Mouse (Mus musculus) MEL (cell line): Measurements from ENCODE around the gene Kalrn. TPM values are rescaled to one million over a fixed set of nuclear protein-coding genes. Genes with fewer than 3 reads are reported as not detected.

Experiments
- DNase-seq: peaks from one replicate; pipeline ENCODE4 v3.0.0; 2011; ENCODE audit warnings: low read depth, low spot score
- H3K27ac ChIP-seq: 2 replicates; pipeline ENCODE4 v1.5.1; 2012; ENCODE audit warnings: low read depth, mild to moderate bottlenecking, control low read depth, low read length, moderate library complexity; ENCODE audit not compliant: control insufficient read depth
- H3K27me3 ChIP-seq, 2 experiments: fragments of 150-350 bp in 1 of 2; sonication (generic) in 1 of 2; 2 replicates each; pipeline ENCODE4 v1.6.1; 2012; ENCODE audit warnings: low read length in 2 of 2, mild to moderate bottlenecking in 2 of 2, improper control_type of control experiment in 1 of 2, moderate library complexity in 1 of 2; ENCODE audit not compliant: insufficient read depth in 2 of 2, control insufficient read depth in 1 of 2
- H3K36me3 ChIP-seq, 2 experiments: 2 replicates each; pipeline ENCODE4 v1.6.1; 2012 to 2014; ENCODE audit warnings: low read length in 2 of 2, improper control_type of control experiment in 1 of 2, inconsistent platforms in 1 of 2, mild to moderate bottlenecking in 1 of 2; ENCODE audit not compliant: insufficient read depth in 2 of 2, control insufficient read depth in 1 of 2
- H3K4me1 ChIP-seq, 2 experiments: fragments of 150-350 bp in 1 of 2; sonication (generic) in 1 of 2; 2 replicates each; pipeline ENCODE4 v1.6.1; 2012; ENCODE audit warnings: low read length in 2 of 2, improper control_type of control experiment in 1 of 2, mild to moderate bottlenecking in 1 of 2; ENCODE audit not compliant: insufficient read depth in 2 of 2, control insufficient read depth in 1 of 2
- H3K4me3 ChIP-seq, 2 experiments: fragments of 150-350 bp in 1 of 2; sonication (generic) in 1 of 2; 2 replicates each; pipeline ENCODE4 v1.5.1; 2012; ENCODE audit warnings: low read depth in 2 of 2, low read length in 2 of 2, mild to moderate bottlenecking in 2 of 2, moderate library complexity in 2 of 2, control low read depth in 1 of 2, improper control_type of control experiment in 1 of 2; ENCODE audit not compliant: control insufficient read depth in 1 of 2, insufficient read depth in 1 of 2
- H3K79me2 ChIP-seq: 2 replicates; pipeline ENCODE4 v1.6.1; 2012; ENCODE audit warnings: mild to moderate bottlenecking, low read length, moderate library complexity; ENCODE audit not compliant: control insufficient read depth, poor library complexity, insufficient read depth
- H3K9ac ChIP-seq: 2 replicates; pipeline ENCODE4 v1.6.1; 2012; ENCODE audit warnings: low read depth, mild to moderate bottlenecking, control low read depth, low read length, moderate library complexity; ENCODE audit not compliant: control insufficient read depth, poor library complexity, severe bottlenecking
- H3K9me3 ChIP-seq: fragments of 150-350 bp; sonication (generic); replicated peaks from 2 replicates; pipeline ENCODE4 v1.6.1; 2012; ENCODE audit warnings: mild to moderate bottlenecking, low read length, improper control_type of control experiment, moderate library complexity; ENCODE audit not compliant: insufficient read depth
- BHLHE40 ChIP-seq: IDR thresholded peaks from 2 replicates; pipeline ENCODE4 v1.6.1; 2012; ENCODE audit warnings: low read depth, mild to moderate bottlenecking, inconsistent platforms, low read length, improper control_type of control experiment, borderline replicate concordance
- ELF1 ChIP-seq: IDR thresholded peaks from 2 replicates; pipeline ENCODE4 v1.6.1; 2014; ENCODE audit warnings: low read depth, mild to moderate bottlenecking, inconsistent platforms, low read length, improper control_type of control experiment, moderate library complexity
- EP300 ChIP-seq, 2 experiments: IDR thresholded peaks; 2 replicates each; pipeline ENCODE4 v1.6.1; 2011; ENCODE audit warnings: improper control_type of control experiment in 2 of 2, low read length in 2 of 2, low read depth in 1 of 2, mild to moderate bottlenecking in 1 of 2
- ETS1 ChIP-seq: IDR thresholded peaks from 2 replicates; pipeline ENCODE4 v1.6.1; 2012; ENCODE audit warnings: low read depth, mild to moderate bottlenecking, inconsistent platforms, low read length, improper control_type of control experiment, moderate library complexity
- GATA1 ChIP-seq: IDR thresholded peaks from 2 replicates; pipeline ENCODE4 v1.6.1; 2011; ENCODE audit warnings: low read depth, low read length, improper control_type of control experiment
- HCFC1 ChIP-seq: IDR thresholded peaks from 2 replicates; pipeline ENCODE4 v1.6.1; 2012; ENCODE audit warnings: low read depth, mild to moderate bottlenecking, inconsistent platforms, low read length, improper control_type of control experiment, moderate library complexity
- JUND ChIP-seq: IDR thresholded peaks from 2 replicates; pipeline ENCODE4 v1.6.1; 2011; ENCODE audit warnings: low read depth, mild to moderate bottlenecking, improper control_type of control experiment, low read length
- MAFK ChIP-seq: IDR thresholded peaks from 2 replicates; pipeline ENCODE4 v1.6.1; 2011; ENCODE audit warnings: low read depth, mild to moderate bottlenecking, low read length, improper control_type of control experiment, borderline replicate concordance
- MAX ChIP-seq: IDR thresholded peaks from 2 replicates; pipeline ENCODE4 v1.6.1; 2011; ENCODE audit warnings: low read length, improper control_type of control experiment
- MAZ ChIP-seq: IDR thresholded peaks from 2 replicates; pipeline ENCODE4 v1.6.1; 2012; ENCODE audit warnings: low read depth, mild to moderate bottlenecking, inconsistent platforms, low read length, improper control_type of control experiment
- MEF2A ChIP-seq: IDR thresholded peaks from 2 replicates; pipeline ENCODE4 v1.6.1; 2014; ENCODE audit warnings: low read depth, mild to moderate bottlenecking, inconsistent platforms, low read length, improper control_type of control experiment; ENCODE audit not compliant: poor library complexity, insufficient replicate concordance, severe bottlenecking; ENCODE audit errors: extremely low read depth
- MYB ChIP-seq: IDR thresholded peaks from 2 replicates; pipeline ENCODE4 v1.6.1; 2011; ENCODE audit warnings: mild to moderate bottlenecking, low read depth, low read length, improper control_type of control experiment
- NELFE ChIP-seq: IDR thresholded peaks from 2 replicates; pipeline ENCODE4 v1.6.1; 2011; ENCODE audit warnings: low read depth, low read length, improper control_type of control experiment
- POLR2AphosphoS2 ChIP-seq: IDR thresholded peaks from 2 replicates; pipeline ENCODE4 v1.6.1; 2011; ENCODE audit warnings: low read length, improper control_type of control experiment
- RCOR1 ChIP-seq: IDR thresholded peaks from 2 replicates; pipeline ENCODE4 v1.6.1; 2012; ENCODE audit warnings: low read depth, mild to moderate bottlenecking, inconsistent platforms, low read length, improper control_type of control experiment
- SIN3A ChIP-seq: IDR thresholded peaks from 2 replicates; pipeline ENCODE4 v1.6.1; 2012; ENCODE audit warnings: low read length, improper control_type of control experiment, inconsistent platforms
- TAL1 ChIP-seq: IDR thresholded peaks from 2 replicates; pipeline ENCODE4 v1.6.1; 2012; ENCODE audit warnings: mild to moderate bottlenecking, inconsistent platforms, low read length, moderate library complexity, mixed read lengths
- TBP ChIP-seq: IDR thresholded peaks from 2 replicates; pipeline ENCODE4 v1.8.0; 2011; ENCODE audit warnings: low read depth, low read length, improper control_type of control experiment
- TCF12 ChIP-seq: IDR thresholded peaks from 2 replicates; pipeline ENCODE4 v1.6.1; 2014; ENCODE audit warnings: low read depth, mild to moderate bottlenecking, inconsistent platforms, low read length, improper control_type of control experiment, moderate library complexity
- ZC3H11A ChIP-seq: IDR thresholded peaks from 2 replicates; pipeline ENCODE4 v1.6.1; 2012; ENCODE audit warnings: low read depth, mild to moderate bottlenecking, inconsistent platforms, low read length, improper control_type of control experiment
- ZKSCAN1 ChIP-seq: IDR thresholded peaks from 2 replicates; pipeline ENCODE4 v1.6.1; 2012; ENCODE audit warnings: low read depth, mild to moderate bottlenecking, inconsistent platforms, low read length, improper control_type of control experiment, moderate library complexity
- ZMIZ1 ChIP-seq: IDR thresholded peaks from 2 replicates; pipeline ENCODE4 v1.6.1; 2012; ENCODE audit warnings: low read depth, mild to moderate bottlenecking, inconsistent platforms, low read length, improper control_type of control experiment, moderate library complexity
- ZNF384 ChIP-seq: IDR thresholded peaks from 2 replicates; pipeline ENCODE4 v1.6.1; 2012; ENCODE audit warnings: low read depth, mild to moderate bottlenecking, inconsistent platforms, low read length, improper control_type of control experiment
- polyA plus RNA-seq, 2 experiments: library from polyadenylated mRNA; stranded (reverse) in 1 of 2; unstranded in 1 of 2; fragments of >175 nt in 1 of 2; fragments of >200 nt in 1 of 2; gene quantifications; 2 replicates each; pipeline versions ENCODE4 v1.2.1 to v1.2.4; 2012; ENCODE audit warnings: low replicate concordance in 2 of 2, low read depth in 1 of 2; ENCODE audit not compliant: insufficient read length in 2 of 2, insufficient read depth in 1 of 2, missing spikeins in 1 of 2
- total RNA-seq: library from RNA; depleted of rRNA; stranded (reverse); fragments of 300-350 nt; gene quantifications from 2 replicates; pipeline ENCODE4 v1.2.3, GENCODE M21; 2012

Gene Kalrn
- total and polyA plus RNA-seq, 3 experiments, result 10.4 to 11.8 TPM; not detected in 1

DNA sequence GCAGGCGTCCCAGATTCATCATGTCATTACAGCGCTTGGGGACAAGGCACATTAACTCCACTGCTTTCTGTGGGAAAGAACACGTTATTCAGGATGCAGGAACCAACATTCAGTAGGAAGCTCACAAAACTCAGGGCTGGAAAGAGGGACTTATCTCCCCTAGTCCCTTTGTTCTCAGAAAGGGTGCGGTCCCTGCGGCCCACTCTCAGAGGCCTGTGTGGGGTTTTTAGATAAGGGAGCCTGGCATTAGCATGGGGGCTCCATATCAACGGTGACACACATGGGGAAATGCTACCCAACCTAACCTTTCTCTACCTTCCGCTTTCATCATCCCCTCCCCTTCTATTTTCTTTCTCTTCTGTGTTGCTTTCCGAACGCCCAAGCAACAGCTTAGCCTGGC is 541.8 kb downstream of the Kalrn start:
- DNase-seq, result peak; percentile 96
- Histone ChIP-seq H3K36me3 (peaks cover 0 to 62% of the 10 kb centered on the region in 2 experiments; a peak in 2 of 4 replicates), H3K4me3 (peak overlapping the region; percentile 43 to 53), H3K27me3 (no peaks in the 10 kb centered on the region), H3K79me2 (no peaks in the 10 kb centered on the region; the same call in 1 of the 2 replicates), H3K9me3 (no peaks in the 10 kb centered on the region), H3K27ac (peak overlapping the region; percentile 99), H3K9ac (peak overlapping the region; percentile 64), H3K4me1 (peaks cover 26 to 65% of the 10 kb centered on the region in 2 experiments)
- no peak for TF ChIP-seq ZKSCAN1
- TF ChIP-seq MAX, result no peak; the same call in 1 of the 2 replicates
- TF ChIP-seq TAL1, result peak; percentile 98
- peak; percentile 98 for TF ChIP-seq GATA1
- TF ChIP-seq MEF2A, result no peak
- peak; percentile 59; the same call in 1 of the 2 replicates for TF ChIP-seq ZMIZ1
- TF ChIP-seq TBP, result peak; percentile 79; the same call in 1 of the 2 replicates
- peak; percentile 91 for TF ChIP-seq SIN3A
- TF ChIP-seq POLR2AphosphoS2, result no peak; the same call in 1 of the 2 replicates
- peak; percentile 81; the same call in 1 of the 2 replicates for TF ChIP-seq MAZ
- TF ChIP-seq HCFC1, result peak; percentile 48; the same call in 1 of the 2 replicates
- TF ChIP-seq JUND, result peak; percentile 75; the same call in 1 of the 2 replicates
- peak; percentile 79 for TF ChIP-seq MYB
- peak; percentile 99 for TF ChIP-seq TCF12
- no peak for TF ChIP-seq ZNF384
- peak; percentile 85 for TF ChIP-seq RCOR1
- 0 out of 2 replicates have a peak, but pooled peaks have one; percentile 1 for TF ChIP-seq ZC3H11A
- peak; percentile 96 for TF ChIP-seq ETS1
- peak; percentile 6; the same call in 1 of the 2 replicates for TF ChIP-seq NELFE
- TF ChIP-seq EP300 (IDR thresholded peaks at IDR 0.05; ENCODE audit: low read depth in 1 of 2, low read length in 2 of 2), result peak; percentile 98 to 99
- peak; percentile 19; the same call in 1 of the 2 replicates for TF ChIP-seq BHLHE40
- TF ChIP-seq MAFK, result peak; percentile 75; the same call in 1 of the 2 replicates
- peak; percentile 68 for TF ChIP-seq ELF1
